Mouse (Mus musculus) right cerebral cortex, postnatal 4 days (tissue): Measurements from ENCODE around the gene Scd2.
A peak's percentile ranks its signal among the peaks of the same experiment; 100 is the strongest.
"Not testable (repeated sequence)": the region's sequence is repeated elsewhere in the genome, so short reads cannot be mapped to it uniquely, and the experiment has no call there.

Experiments used
- DNase-seq: peaks from one replicate; pipeline ENCODE4 v3.0.0-alpha.2; 2022

Scd2 gene

DNA sequence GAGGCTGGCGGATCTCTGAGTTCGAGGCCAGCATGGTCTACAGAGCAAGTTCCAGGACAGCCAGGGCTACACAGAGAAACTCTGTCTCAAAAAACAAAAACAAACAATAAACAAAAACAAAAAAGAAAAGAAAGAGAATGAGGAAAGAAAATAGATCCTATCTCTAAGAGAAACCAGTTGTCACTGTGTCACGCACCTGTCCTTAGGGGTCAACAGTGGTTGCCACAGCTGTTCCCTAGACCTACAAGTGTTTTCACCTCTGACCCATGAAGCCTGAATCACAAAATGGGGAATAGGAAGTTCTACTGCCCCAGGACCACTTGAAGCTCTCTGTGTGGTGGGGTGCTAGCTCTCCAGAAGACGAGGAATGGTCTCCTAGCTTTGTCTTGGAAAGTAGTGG, 19.0 kb upstream of the Scd2 start:
- DNase-seq, result no peak

DNA sequence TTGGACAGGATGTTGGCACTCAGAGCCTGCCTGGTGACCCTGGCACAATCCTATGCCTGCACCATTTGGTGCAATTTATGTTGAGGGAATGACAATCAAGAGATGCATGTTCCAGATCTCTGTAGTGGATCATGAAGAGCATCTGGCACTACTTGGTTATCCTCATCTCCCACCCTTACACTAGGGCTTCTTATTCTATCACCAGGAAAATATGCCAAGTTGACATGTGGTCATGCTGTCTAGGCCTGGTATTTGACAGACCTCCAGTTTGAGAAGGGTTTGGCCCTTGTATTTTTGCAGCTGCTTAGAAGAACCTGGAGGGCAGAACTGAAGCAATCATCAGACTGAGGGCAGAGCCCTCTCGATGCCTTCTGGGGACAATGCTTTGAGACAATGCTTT, 18.1 kb upstream of the Scd2 start:
- DNase-seq, result no peak

DNA sequence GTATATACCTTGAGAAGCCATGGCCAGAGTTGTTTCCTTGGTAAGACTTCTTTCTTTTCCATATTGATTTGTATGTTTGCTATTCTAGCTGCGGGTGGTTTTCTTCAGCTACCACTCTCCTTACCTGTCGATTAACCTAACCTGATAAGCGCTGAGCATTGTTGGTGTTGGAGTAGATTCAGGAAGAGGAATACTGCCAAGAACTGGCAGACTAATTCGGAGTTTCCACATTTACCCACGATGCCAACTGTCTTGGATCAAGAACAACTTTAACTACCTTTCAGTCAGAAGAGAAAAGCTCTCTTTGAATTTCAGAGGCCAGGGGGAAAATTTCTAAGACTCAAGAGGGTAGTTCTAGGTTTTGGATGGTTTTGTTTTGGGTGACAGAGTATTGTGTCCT, 16.6 kb upstream of the Scd2 start:
- DNase-seq, result no peak

DNA sequence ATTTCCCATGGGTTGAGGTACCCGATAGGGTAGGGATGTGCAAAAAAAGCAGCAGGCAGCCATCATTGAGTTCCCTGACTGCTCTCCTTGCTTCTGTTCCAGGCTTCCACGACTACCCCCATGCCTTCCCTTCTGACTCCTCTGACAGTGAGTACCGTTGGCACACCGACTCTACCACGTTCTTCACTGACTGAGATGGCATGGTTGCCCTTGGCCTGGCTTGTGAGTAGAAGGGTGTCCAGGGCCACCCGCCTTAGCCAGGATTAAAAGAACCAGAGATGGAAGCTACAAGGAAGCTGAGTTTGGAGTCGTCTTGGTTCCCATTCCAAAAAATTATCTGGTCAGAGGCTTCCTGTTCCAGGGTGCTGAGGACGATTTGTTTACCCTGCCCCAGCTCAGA, 15.5 kb upstream of the Scd2 start:
- no peak for DNase-seq

DNA sequence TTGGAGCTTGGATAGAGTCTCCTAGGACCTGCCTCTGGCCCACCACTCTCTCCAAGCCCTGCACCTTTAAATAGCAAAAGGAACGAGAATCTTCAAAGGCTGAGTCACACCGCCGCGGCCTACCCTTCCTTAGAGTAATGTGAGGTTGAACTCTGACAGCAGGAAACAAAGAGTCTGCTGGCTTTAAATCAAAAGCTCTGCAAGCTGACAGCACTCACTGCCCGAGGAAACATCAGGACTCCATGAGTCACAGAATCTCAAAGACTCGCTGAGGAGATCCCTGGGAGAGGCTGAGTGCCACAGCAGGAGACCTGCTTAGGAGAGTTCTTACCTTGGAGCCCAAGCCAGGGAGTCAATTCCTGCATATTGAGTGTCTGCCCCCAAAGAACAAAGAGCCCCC, 12.7 kb upstream of the Scd2 start:
- no peak for DNase-seq

DNA sequence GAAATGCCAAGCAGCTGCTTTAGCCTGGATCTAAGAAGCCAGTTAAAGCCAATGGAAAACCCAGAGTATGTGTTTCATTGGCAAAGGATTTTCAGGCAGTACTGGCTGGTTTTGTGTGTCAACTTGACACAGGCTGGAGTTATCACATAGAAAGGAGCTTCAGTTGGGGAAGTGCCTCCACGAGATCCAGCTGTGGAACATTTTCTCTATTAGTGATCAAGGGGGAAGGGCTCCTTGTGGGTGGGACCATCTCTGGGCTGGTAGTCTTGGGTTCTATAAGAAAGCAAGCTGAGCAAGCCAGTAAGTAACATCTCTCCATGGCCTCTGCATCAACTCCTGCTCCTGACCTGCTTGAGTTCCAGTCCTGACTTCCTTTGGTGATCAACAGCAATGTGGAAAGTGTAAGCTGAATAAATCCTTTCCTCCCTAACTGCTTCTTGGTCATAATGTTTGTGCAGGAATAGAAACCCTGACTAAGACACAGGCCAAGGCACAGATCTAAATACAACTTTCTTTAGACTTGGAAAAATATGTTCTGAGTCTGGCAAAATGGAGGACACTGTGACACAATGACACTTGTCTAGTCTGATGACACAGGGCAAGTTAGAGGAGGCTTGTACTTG, 11.5 kb upstream of the Scd2 start:
- not testable (repeated sequence) for DNase-seq

DNA sequence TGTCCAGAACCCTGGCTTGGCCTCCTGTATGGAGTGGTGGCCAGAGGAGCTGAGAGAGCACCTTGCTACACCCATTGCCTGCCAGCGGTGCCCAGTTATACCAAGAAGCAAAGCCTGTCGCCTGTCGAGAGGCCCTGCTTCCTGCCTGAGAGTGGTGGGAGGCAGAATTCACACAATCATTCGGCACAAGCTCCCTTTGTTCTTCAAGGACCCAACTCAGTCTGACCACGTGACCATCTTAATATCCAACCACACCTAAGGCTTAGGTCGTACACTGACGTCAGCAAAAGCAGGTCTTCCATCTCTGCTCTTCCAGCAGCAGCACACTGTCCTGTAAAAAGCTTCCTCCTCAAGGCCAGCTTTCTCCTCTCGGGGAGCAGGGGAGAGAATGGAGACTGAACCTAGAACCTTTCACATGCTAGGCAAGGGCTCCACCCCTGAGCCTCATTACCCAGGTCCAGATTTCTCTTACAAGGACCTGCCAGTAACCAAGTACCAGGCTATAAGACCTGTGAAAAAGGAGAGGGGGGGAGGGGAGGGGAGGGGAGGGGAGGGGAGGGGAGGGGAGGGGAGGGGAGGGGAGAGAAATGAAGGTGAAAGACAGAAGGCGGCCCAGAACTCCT, 10.8 kb upstream of the Scd2 start:
- DNase-seq, result no peak

DNA sequence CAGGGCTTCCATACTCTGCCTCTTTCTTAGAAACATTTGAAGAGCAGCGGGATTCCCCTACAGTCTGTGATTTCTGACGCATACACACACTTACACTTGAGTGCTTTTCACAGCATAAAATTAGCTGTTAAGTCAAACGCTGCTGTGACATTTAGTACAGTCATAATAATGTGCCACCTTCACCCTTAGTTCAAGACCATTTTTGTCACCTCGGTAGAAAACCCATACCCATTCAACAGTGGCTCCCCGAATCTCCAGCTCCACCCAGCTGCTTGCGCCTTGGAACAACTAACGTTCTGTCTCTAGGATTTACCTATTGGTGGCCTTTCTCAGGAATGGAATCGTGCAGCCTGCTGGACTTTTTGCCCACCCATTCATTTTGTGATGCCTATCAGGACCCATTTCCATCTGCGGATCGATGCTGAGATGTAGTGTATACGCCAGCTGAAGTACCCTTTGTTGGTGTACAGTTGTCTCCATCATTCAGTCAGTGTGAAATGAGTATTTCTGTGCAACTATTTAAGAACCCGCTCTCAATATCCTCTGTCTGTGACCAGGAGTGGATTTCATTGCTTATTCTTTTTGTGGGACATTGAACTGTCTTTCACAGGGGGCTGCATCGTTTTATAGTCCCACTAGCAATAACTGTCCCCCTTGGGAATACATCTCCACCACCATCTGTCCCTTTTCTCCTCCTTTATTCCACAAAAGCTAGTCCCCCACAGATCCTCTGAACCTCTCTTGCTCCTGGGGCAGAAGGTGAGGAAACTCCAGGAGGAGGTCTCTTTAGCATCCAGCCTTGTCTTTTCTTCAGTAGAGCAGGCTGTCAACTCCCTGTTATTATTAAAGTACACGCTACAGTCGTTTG, 10.1 kb upstream of the Scd2 start:
- no peak for DNase-seq

DNA sequence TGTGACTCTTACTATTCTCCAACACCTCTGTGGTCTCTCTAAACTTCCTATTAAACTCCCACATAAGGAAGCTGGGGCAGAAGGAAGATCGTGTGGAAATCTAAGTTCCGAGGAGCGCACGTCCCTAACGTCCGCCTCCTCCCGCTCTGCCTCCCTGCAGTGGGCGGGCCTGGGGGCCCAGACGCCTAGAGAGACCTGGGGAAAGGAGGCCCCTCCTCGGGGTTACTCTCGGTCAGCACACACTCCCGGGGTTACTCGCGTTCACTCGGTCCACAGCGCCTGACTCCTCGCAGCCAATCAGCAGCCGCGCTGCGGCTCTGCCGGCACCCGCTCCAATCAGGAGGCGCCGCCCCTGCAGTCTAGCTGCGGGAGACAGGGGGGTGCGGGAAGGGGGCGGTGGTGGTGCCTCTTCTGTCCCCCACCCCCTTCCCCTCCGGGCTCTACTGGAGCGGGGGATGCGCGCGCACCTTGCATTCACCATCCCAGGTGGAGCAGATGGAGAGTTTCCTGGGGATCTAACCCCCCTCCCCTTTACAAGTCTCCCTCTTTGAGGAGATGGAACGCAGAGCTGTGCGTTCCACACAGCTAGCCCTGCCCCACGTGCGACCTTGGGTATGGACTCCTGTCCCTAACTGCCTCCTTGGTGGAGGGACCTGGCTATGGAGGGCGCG, 9.3 kb upstream of the Scd2 start:
- DNase-seq, result peak; percentile 96

DNA sequence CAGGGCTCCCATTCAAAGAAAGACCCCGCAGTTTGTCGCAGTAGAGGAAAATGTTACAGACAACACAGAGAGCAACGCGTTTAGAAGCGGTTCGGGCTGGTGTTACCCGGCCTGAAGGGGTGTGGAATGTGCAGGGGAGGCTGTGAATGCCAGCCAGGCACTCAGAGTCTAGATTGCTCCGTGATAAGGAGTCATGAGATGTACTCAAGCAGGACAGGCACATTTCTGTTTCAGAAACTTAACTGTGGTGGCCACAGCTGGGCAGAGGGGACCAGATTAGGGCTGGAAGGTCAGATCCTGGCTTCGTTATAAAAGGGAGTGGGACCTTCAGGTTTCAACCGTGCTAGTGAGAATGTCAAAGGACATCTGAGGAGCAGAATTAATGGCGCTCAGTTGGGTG, 8.8 kb upstream of the Scd2 start:
- DNase-seq, result no peak

DNA sequence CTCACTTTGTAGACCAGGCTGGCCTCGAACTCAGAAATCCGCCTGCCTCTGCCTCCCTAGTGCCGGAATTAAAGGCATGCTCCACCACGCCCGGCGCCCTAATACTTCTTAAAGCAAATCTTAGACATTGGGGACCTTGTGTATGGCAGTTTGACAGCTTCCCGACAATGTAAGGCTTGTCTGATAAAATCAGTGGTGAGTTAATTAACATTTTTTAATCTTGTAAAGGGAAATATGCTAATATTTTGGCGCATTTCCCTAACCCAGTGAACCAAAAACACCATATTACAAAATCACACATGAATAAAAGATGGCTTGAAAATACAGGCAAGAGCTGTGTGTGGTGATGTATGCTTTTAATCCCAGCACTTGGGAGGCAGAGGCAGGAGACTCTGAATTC, 7.9 kb upstream of the Scd2 start:
- no peak for DNase-seq

DNA sequence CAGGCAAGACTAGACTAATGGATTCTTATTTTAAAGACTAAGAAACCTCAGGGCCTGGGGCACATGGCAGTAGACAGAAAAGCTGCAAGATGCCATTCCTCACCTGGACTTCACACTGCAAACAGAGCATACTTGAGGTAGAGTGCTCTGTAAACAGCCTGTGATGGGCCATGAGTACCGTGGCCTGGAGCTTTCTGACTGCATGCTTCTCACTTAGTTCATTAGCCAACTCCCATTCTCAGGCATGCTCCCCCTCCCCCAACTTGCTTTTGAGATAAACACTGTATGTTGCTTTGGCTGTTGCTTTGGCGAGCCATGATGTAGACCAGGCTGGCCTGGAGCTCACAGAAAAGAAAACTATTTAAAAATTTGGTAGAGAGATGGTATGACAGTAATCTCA, 7.4 kb upstream of the Scd2 start:
- no peak for DNase-seq

DNA sequence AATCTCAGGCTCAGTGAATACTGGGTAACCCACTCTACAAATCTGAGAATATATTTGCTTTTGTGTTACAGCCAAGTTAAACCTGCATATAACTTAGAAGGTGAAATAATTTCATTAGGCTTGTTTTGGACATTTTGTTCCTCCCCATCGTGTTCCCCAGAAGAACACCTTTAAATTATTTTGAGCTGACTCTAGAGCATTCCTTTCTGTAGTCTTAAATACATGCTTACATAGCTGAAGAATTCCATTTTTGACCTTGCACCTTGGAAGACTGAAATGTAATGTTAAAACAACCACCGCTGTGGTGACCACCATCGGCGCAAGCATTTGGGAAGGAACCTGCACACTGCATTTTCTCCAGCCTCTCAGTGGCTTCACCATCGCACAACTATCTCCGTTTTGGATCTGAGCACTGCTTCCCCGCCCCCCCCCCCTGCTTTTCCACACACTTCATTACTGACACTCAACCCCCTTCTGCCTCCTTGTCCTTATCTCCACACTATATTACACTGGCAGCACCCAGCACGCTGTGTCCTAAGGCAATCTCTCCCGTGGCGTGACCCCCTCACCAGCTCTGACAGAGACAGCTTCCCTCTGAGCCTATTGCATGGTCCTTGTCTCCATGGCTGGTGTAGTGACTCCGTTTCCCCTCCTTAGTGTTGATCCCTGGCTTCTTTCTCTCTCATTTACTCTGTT, 5.9 kb upstream of the Scd2 start:
- DNase-seq, result no peak

DNA sequence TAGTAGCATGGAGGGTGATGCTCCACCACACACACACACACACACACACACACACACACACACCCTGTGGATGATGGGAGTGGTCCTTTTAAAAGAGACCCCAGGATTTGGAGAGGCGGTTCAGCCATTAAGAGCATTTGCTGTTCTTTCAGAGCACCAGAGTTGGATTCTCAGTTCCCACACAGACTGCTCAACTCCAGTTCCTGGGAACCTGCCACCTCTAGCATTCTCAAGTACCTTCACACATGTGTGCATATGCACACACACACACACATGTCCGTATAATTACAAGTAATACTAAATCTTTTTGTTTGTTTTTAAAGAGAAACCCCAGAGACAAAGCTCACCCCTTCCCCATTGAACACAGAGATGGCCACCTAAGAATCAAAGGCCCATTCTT, 1.4 kb upstream of the Scd2 start:
- DNase-seq, result no peak

DNA sequence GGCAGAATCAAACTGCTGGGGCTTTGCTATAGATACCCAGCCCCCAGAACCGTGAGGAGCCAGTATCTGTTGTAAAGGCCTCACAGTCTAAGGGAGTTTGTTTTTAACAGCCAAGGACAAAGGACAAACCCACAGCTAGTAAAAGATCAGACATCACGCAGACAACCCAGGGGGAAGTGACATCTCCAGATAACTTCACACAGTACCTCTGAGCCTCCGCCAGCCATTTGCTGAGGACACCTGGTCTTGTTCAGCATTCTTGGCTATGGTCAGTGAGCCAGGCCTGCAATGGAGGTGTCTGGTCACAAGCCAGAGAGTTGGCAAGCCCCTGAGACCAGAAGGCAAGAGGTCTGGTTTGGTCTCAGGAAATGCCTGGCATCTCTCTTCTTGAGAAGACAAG, 991 bp upstream of the Scd2 start:
- DNase-seq, result no peak

DNA sequence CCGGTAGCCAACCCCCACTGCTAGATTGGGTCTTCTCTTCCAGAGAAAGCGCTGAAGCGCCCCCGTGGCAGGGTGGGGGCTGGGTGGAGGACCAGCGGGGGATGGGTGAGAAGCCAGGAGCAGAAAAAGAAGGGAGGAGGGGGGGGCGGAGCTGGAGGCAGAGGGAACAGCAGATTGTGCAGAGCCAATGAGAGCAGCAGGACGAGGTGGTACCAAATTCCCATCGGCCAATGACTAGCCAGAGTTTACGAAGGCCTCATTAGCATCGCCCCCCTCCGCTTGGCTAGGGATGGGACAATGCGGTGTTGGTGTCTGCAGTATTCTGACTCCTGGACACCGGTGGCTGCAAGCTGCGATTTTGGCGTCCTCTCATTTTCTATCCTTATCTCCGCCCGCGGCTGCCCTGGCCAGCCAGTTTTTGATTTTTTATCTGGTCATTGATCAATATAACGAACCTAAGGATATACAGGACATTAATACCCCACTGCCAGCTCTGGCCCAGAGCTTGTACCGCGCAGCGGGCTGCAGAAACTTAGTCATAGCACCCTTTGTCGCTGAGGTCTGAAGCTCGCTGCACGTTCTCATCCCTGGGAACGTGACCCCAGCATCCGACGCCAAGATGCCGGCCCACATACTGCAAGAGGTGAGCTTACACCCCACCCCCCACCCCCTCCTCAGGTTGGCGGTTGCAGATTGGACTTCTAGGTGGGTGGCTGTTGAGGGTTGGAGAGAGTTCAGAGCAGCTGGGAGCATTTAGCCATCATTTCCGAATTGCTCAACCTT, 486 bp downstream of the Scd2 start:
- peak; percentile 93 for DNase-seq

DNA sequence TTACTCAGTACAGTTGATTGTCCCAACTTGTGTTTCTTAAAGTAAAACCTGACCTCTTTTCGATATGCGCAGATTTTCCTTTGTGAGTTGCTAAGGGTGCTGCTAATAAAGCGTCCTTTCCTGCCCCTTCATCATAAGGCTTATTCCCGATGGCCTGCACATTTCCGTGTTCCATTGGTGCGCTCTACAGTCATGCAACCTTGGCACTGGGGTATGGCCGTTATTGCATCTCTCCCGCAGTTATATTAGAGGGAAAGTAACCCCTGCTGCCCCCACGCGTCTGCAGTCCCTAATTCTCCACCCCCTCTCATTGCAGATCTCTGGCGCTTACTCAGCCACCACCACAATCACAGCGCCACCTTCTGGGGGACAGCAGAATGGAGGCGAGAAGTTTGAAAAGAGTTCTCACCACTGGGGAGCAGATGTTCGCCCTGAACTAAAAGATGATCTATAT, 1.1 kb downstream of the Scd2 start:
- DNase-seq, result peak; percentile 92

DNA sequence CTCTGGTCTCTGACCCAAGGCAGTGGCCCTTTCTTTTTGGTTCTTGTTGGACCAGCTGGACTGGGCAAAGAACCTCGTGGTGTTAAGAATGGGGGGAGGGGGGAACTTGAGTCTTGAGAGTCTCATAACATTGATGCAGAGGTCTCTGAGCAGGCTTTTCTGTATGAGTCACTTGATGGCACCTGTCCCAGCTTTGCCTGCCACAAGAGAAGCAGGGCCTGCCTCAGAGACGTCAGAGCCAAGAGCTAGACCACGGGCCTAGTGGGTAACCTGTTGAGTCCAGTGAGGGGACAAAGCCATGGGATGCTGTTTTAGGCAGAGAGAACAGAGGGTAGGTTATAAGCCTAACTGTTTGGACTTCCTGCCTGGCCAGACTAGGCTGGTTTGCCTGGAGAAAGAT, 1.8 kb downstream of the Scd2 start:
- DNase-seq, result no peak

DNA sequence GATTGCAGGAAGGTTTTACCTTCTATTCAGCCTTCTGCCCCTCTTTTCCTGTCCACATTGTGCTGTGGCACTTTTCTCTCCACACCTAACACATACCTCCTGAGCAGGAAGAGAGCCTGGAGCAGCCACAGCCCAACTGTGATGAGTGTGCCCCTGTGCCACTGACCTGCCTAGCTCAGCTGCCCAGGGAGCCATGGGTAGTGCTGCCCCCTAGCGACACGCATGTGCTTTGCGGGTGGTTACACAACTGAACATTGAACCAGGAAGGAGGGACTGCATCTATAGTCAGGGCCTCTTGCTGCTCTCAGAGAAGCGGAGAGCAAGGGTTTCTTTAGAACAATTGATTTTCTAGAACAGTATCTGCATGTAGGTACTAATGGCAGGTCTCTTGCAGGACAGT, 2.3 kb downstream of the Scd2 start:
- peak; percentile 86 for DNase-seq

DNA sequence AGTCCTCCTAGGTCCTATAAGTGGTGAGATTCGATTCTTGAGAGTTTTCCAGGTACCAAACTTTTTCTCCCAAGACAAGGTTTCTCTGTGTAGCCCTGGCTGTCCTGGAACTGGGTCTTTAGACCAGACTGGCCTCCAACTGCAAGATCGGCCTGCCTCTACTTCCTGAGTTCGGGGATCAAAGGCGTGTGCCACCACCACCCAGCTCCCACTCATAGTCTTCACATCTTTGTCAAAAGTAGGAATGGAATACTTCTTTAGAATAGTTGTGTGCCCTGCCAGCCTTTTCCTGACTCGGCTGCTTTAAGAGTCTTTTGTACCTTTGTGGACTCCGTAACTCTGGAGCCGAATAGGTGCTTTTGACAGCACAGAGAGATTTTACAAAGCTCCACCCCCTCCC, 2.7 kb downstream of the Scd2 start:
- DNase-seq, result no peak

DNA sequence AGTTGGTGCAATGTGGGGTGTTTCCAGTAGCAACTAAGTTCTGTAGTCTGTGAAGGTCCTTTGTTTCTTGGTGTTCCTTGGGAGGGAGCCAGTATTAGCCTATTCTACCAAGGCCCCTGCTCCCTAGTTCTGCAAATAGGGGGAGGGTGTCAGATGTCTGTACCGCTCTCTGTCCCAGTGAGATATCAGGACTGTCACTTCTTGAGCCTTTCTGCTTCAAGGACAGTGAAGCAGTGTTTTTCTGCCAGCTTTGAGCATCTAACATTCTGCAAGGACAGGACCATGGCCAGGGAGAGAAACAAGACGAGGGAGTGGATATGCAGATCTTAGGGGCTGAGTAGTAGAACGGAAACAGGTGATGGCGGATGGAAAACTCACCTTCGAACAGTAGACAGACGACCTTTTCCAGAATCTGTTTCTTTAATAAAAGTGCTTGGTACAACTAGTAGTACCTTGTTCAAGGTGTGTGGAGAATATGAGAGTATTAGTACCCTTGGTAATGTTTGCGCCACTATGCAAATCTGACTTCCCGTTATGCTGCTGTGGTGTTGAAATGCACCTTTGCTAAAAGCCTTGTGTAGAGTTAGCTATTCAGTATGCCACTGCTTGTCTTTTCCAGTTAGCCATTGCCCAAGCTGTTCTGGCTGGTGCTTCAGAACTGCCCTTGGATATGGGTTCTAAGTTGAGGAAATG, 3.7 kb downstream of the Scd2 start:
- DNase-seq, result no peak

DNA sequence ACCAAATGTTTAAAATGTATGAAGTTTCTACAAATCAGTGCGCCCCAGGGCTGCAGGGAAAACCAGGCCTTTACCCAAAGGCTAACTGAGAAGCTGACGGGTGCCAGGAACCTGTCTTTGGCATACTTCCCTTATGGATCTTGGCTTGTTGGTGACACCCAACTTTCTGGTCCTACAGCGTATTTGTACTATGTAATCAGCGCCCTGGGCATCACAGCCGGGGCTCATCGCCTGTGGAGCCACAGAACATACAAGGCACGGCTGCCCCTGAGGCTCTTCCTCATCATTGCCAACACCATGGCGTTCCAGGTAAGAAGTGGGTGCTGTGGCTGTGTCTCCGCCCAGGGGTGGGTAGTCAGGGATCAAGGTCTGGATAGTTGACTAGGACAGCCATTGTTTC, 4.4 kb downstream of the Scd2 start:
- DNase-seq, result no peak
